Mouse (Mus musculus) forebrain, embryonic 13.5 days (tissue): ENCODE measurements at regions not wholly inside any gene's neighbourhood (a gene's known extent, or its start where the extent isn't known, plus 50 kb on each side); places are given as distances from the start of the nearest gene placed in this dataset.
A peak's percentile ranks its signal among the peaks of the same experiment; 100 is the strongest.

Source experiments
- ATAC-seq: fragments of 200-750 bp; cut with Nextera tagmentation; 2 replicates; pipeline ENCODE4 v1.8.0; 2017
- H3K27ac ChIP-seq: fragments of 300-500 bp; sonication (generic); 2 replicates; pipeline ENCODE4 v1.5.1; 2015; ENCODE audit warnings: inconsistent platforms, mild to moderate bottlenecking, moderate library complexity
- H3K27me3 ChIP-seq: fragments of 300-500 bp; sonication (generic); 2 replicates; pipeline ENCODE4 v1.6.1; 2015; ENCODE audit warnings: mild to moderate bottlenecking, inconsistent platforms
- H3K36me3 ChIP-seq: fragments of 300-500 bp; sonication (generic); 2 replicates; pipeline ENCODE4 v1.6.1; 2015; ENCODE audit warnings: mild to moderate bottlenecking, inconsistent platforms; ENCODE audit not compliant: poor library complexity, severe bottlenecking
- H3K4me1 ChIP-seq: fragments of 300-500 bp; sonication (generic); 2 replicates; pipeline ENCODE4 v1.6.1; 2015; ENCODE audit warnings: inconsistent platforms
- H3K4me2 ChIP-seq: fragments of 300-500 bp; sonication (generic); 2 replicates; pipeline ENCODE4 v1.6.1; 2015; ENCODE audit warnings: inconsistent platforms, mild to moderate bottlenecking, moderate library complexity
- H3K4me3 ChIP-seq: fragments of 300-500 bp; sonication (generic); 2 replicates; pipeline ENCODE4 v1.5.1; 2015; ENCODE audit warnings: mild to moderate bottlenecking, inconsistent platforms
- H3K9ac ChIP-seq: fragments of 300-500 bp; sonication (generic); 2 replicates; pipeline ENCODE4 v1.6.1; 2015; ENCODE audit warnings: mild to moderate bottlenecking, inconsistent platforms
- H3K9me3 ChIP-seq: fragments of 300-500 bp; sonication (generic); replicated peaks from 2 replicates; pipeline ENCODE4 v1.6.1; 2016; ENCODE audit warnings: inconsistent platforms
- WGBS: fragments of 180-500 bp; shearing (Covaris S2); methylation state at CpG from one replicate; pipeline ENCODE4 v1.1.7; 2015; 5-methylcytosine and 5-hydroxymethylcytosine counted together

GRCm38 (mm10) chr5:51229806-51230205, 337.7 kb downstream of the Ppargc1a start:
- no peak overlapping the region for H3K4me2 ChIP-seq
- no peaks in the 10 kb centered on the region for H3K36me3 ChIP-seq
- H3K27ac ChIP-seq = no peak overlapping the region
- H3K9ac ChIP-seq = no peak overlapping the region
- H3K4me3 ChIP-seq = no peak overlapping the region
- H3K4me1 ChIP-seq = peaks cover 3% of the 10 kb centered on the region; the same call in 1 of the 2 replicates
- WGBS = 95% methylated on average over 2 of the region's 2 CpGs
- H3K27me3 ChIP-seq = no peaks in the 10 kb centered on the region
- no peak for ATAC-seq
- no peaks in the 10 kb centered on the region for H3K9me3 ChIP-seq

DNA sequence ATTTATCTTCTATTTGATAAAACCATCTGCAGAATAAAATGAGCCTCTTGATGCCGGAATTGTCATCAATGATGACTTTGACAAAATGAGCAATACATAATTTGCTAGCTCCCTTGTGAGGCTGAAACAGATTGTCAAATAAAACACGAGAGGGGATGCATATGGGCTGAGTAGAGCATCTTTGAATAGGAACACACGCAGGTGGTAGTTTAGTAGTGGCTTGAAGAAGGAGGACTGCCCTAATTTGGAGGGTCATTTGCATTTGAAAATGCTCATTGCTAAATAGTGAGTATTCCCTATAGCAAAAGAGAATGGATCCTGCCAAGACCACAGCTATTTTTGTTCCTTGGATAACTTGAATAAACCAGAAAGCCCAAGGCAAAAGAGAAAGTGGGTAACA, 339.5 kb downstream of the Ppargc1a start:
- no peaks in the 10 kb centered on the region for H3K9me3 ChIP-seq
- peak; percentile 78; the same call in 1 of the 2 replicates for ATAC-seq
- no peak overlapping the region for H3K9ac ChIP-seq
- H3K36me3 ChIP-seq = no peaks in the 10 kb centered on the region
- H3K4me1 ChIP-seq = peaks cover 3% of the 10 kb centered on the region; the same call in 1 of the 2 replicates
- no peak overlapping the region for H3K27ac ChIP-seq
- no peak overlapping the region for H3K4me2 ChIP-seq
- no peaks in the 10 kb centered on the region for H3K27me3 ChIP-seq
- H3K4me3 ChIP-seq = no peak overlapping the region
- 47% methylated on average over 3 of the region's 3 CpGs for WGBS

DNA sequence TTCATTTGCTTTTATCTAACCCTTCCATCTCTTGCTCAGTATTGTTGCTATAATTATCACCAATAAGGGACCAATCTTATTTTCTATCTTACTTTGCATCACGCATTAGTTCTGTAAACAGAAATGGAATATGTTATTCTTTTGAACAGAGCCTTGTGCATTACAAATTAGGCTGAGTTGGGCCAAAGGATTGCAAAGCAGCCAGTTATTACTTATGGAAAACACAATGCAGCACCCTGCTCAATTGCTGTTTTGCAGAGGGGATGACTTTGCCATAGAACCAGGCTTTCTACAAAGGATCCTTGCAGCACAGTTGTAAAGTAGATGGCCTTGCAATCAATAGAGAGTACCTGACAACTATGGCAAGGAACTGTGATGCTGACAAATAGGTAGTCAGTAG, 364.3 kb downstream of the Ppargc1a start:
- Histone ChIP-seq H3K27me3 (no peaks in the 10 kb centered on the region), H3K9me3 (no peaks in the 10 kb centered on the region), H3K4me2 (no peak overlapping the region), H3K4me1 (0 out of 2 replicates have a peak, but pooled peaks cover 9% of the 10 kb centered on the region), H3K9ac (no peak overlapping the region), H3K36me3 (no peaks in the 10 kb centered on the region), H3K4me3 (no peak overlapping the region), H3K27ac (no peak overlapping the region)
- 35% methylated on average over 1 of the region's 1 CpGs for whole genome bisulfite sequencing
- peak; percentile 58 for ATAC-seq

DNA sequence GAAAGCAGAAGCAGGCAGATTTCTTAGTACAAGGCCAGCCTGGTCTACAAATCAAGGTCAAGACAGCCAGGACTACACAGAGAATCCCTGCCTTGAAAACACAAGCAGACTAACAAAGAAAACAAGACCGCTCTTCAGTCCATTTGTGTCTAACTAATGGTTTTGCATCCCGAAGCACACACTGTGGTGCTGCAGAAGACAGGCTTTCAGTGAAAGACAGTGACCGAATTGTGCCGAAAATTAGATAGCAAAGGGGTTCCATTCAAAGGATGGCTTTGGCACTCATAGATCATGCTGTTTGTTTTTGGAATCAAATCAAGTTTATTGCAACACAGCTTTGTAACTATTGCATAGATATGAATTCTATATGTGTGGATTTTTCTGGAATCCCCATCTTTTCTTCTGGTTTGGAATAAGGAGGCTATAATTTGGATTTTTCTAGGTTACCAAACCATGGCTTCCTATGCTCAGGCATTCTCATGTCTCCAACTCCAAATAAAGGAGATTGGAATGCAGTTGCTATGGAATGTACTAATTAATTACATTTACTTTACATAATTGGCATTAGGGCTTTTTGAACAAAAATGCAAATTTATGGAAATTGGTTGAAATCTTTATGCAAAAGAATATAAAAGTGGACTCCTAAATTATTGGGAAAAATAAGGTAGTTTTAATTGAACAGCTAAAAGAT, 364.9 kb downstream of the Ppargc1a start:
- Histone ChIP-seq H3K9ac (no peak overlapping the region), H3K4me1 (0 out of 2 replicates have a peak, but pooled peaks cover 9% of the 10 kb centered on the region), H3K4me3 (no peak overlapping the region), H3K27me3 (no peaks in the 10 kb centered on the region), H3K27ac (no peak overlapping the region; the same call in 1 of the 2 replicates), H3K36me3 (no peaks in the 10 kb centered on the region), H3K9me3 (no peaks in the 10 kb centered on the region), H3K4me2 (no peak overlapping the region)
- ATAC-seq = peak; percentile 81
- 56% methylated on average over 4 of the region's 4 CpGs for WGBS

DNA sequence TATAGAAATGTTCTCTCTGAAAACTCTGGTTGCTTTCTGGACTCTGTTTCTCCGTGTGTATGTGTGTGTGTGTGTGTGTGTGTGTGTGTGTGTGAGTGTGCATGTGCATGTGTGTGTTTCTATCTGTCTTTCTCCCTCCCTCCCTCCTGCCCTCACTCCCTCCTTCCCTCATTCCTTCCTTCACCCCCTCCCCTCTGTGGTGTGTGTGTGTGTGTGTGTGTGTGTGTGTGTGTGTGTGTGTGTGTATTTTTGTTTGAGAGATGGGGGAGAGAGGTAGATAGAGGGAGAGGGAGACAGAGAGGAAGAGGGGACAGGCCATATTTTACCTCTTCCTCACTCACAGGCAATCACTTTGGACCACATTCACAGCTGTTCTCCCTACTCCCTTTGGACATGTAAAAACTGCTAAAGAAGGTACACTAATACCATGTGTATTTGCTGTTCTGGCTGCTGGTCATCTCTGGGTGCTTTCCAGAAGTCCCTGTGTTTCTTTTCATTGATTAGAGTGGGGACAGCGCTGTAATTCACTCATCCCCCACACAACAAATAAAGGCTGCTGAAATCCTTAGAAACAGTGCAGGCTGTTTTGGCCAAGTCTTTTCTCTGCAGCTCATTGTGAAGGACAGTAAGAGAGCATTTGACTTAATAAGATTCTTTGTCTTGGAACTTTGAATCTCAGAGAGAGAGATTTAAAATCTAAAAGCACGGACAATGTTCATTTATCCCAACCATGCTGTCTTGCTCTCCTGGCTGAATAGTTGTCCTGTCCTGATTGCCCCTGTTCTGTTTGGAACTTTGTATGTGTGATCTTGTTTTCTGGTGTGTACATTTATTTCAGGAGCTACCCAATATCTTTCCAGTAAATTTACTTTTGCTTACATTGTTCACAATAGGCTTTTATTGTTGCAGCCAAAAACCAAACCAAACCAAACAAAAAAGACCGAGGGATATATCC, 370.9 kb downstream of the Ppargc1a start:
- no peak overlapping the region for H3K4me2 ChIP-seq
- H3K9me3 ChIP-seq = no peaks in the 10 kb centered on the region
- no peak overlapping the region for H3K27ac ChIP-seq
- H3K4me3 ChIP-seq = no peak overlapping the region
- no peak overlapping the region for H3K9ac ChIP-seq
- peak; percentile 65; the same call in 1 of the 2 replicates for ATAC-seq
- H3K36me3 ChIP-seq = no peaks in the 10 kb centered on the region
- 17% methylated on average over 4 of the region's 4 CpGs for WGBS
- H3K4me1 ChIP-seq = peaks cover 14% of the 10 kb centered on the region
- no peaks in the 10 kb centered on the region for H3K27me3 ChIP-seq

GRCm38 (mm10) chr5:51190661-51191060, 376.9 kb downstream of the Ppargc1a start:
- no peaks in the 10 kb centered on the region for H3K9me3 ChIP-seq
- ATAC-seq = no peak
- H3K27me3 ChIP-seq = no peaks in the 10 kb centered on the region
- no peaks in the 10 kb centered on the region for H3K36me3 ChIP-seq
- no peak overlapping the region for H3K9ac ChIP-seq
- 60% methylated on average over 3 of the region's 3 CpGs for WGBS
- H3K4me1 ChIP-seq = no peaks in the 10 kb centered on the region
- H3K4me2 ChIP-seq = no peak overlapping the region
- H3K4me3 ChIP-seq = no peak overlapping the region
- no peak overlapping the region for H3K27ac ChIP-seq

DNA sequence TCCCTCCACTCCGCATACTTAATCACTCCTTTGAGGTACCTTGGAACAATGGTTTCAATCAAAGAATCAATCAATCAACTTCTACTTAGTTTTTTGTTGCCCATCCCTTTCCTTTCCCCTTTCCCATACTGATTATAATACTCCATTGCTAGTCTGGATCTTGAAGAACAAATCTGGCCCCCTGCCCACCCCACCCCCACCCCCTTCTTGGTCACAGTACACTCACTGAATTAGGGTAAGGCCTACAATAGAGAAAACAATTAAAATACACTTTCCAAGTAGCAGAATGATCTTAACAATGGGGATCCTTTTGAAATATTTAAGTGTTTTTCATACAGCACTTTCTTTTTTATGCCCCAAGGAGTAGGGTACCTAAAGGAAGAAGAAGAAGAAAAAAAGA, 397.7 kb downstream of the Ppargc1a start:
- Histone ChIP-seq H3K36me3 (no peaks in the 10 kb centered on the region), H3K4me1 (no peaks in the 10 kb centered on the region), H3K27me3 (no peaks in the 10 kb centered on the region), H3K4me3 (no peak overlapping the region), H3K27ac (no peak overlapping the region), H3K9me3 (no peaks in the 10 kb centered on the region), H3K4me2 (no peak overlapping the region), H3K9ac (no peak overlapping the region)
- 37% methylated on average over 1 of the region's 1 CpGs for WGBS
- ATAC-seq = peak; percentile 61; the same call in 1 of the 2 replicates

GRCm38 (mm10) chr5:51168206-51168605, 399.3 kb downstream of the Ppargc1a start:
- no peak for ATAC-seq
- no peak overlapping the region for H3K27ac ChIP-seq

DNA sequence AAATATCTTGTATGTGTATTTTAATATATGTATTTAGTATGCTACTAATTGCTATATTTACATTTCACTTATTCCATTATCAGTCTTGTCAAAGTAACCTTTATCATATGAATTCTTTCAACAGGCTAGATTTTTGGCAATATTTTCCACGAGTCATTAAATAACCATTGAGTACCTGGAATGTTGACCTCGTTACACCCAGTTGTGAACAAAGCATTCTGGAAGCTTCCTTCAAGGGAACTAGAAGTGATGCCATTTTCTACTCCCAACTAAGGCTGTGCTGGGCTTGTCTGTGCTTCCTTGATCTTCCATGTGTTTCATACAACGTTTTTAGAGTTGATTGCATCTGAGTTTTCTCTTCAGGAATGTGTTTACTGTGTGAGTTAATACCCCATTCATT, 410.6 kb downstream of the Ppargc1a start:
- Histone ChIP-seq H3K4me1 (no peaks in the 10 kb centered on the region), H3K36me3 (no peaks in the 10 kb centered on the region), H3K4me3 (no peak overlapping the region), H3K27ac (no peak overlapping the region), H3K9me3 (no peaks in the 10 kb centered on the region), H3K4me2 (no peak overlapping the region), H3K9ac (no peak overlapping the region), H3K27me3 (no peaks in the 10 kb centered on the region)
- WGBS = 38% methylated on average over 3 of the region's 3 CpGs
- no peak for ATAC-seq

More at GRCm38 (mm10) chr5:51168206-51168605, 399.3 kb downstream of the Ppargc1a start:
- no peaks in the 10 kb centered on the region for H3K36me3 ChIP-seq
- WGBS = 71% methylated on average over 6 of the region's 6 CpGs
- no peaks in the 10 kb centered on the region for H3K9me3 ChIP-seq
- H3K9ac ChIP-seq = no peak overlapping the region
- no peaks in the 10 kb centered on the region for H3K4me1 ChIP-seq
- no peak overlapping the region for H3K4me2 ChIP-seq
- no peaks in the 10 kb centered on the region for H3K27me3 ChIP-seq
- H3K4me3 ChIP-seq = no peak overlapping the region

- WGBS = 91% methylated on average over 4 of the region's 4 CpGs
- no peak overlapping the region for H3K9ac ChIP-seq
- no peak overlapping the region for H3K4me2 ChIP-seq
- no peaks in the 10 kb centered on the region for H3K4me1 ChIP-seq
- H3K27me3 ChIP-seq = no peaks in the 10 kb centered on the region
- H3K27ac ChIP-seq = no peak overlapping the region
- no peaks in the 10 kb centered on the region for H3K9me3 ChIP-seq
- H3K36me3 ChIP-seq = no peaks in the 10 kb centered on the region
- no peak for ATAC-seq
- no peak overlapping the region for H3K4me3 ChIP-seq
Observed at GRCm38 (mm10) chr5:51144842-51145241, 422.7 kb downstream of the Ppargc1a start.

DNA sequence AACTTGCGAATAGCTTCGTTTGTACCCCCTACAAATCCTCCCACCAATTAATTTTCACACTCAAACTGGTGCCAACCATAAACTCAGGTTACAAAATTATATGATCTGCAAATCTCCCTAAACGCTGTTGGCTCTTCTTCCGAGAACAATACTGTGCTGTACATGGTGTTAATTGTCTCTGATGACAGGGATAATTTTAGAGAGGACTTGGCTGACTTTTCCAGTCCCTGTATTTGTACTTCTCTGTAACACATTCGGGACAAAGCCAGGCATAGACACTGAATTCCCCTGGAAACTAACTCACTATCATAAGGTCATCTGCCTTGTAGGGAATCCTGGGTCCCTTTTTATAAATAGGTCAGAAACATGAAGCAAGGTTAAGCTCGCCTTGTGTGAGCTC, 442.4 kb downstream of the Ppargc1a start:
- ATAC-seq = no peak
- Histone ChIP-seq H3K4me3 (no peak overlapping the region), H3K27me3 (no peaks in the 10 kb centered on the region), H3K4me2 (no peak overlapping the region), H3K36me3 (no peaks in the 10 kb centered on the region), H3K4me1 (no peaks in the 10 kb centered on the region), H3K9me3 (no peaks in the 10 kb centered on the region), H3K9ac (no peak overlapping the region), H3K27ac (no peak overlapping the region)
- WGBS = 77% methylated on average over 6 of the region's 6 CpGs

GRCm38 (mm10) chr5:51110006-51110405, 457.5 kb downstream of the Ppargc1a start:
- 82% methylated on average over 4 of the region's 4 CpGs for WGBS
- Histone ChIP-seq H3K9me3 (no peaks in the 10 kb centered on the region), H3K27ac (no peak overlapping the region), H3K9ac (no peak overlapping the region), H3K27me3 (no peaks in the 10 kb centered on the region), H3K4me2 (no peak overlapping the region), H3K4me1 (no peaks in the 10 kb centered on the region), H3K4me3 (no peak overlapping the region), H3K36me3 (no peaks in the 10 kb centered on the region)
- no peak for ATAC-seq
